Mouse (Mus musculus) forelimb bud, embryonic 11.5 days (tissue): ENCODE data around the gene Rtn4r.
A peak's percentile ranks its signal among the peaks of the same experiment; 100 is the strongest.

Source experiments
- DNase-seq: peaks from one replicate; pipeline ENCODE4 v3.0.0-alpha.2; 2012; ENCODE audit warnings: low read depth, low spot score

Rtn4r gene

GRCm38 (mm10) chr16:18156579-18157350, 29.3 kb downstream of the Rtn4r start:
- peak; percentile 31 for DNase-seq

GRCm38 (mm10) chr16:18159255-18159654, 31.8 kb downstream of the Rtn4r start:
- DNase-seq, result no peak

- DNase-seq, result no peak
These were observed 32.3 kb downstream of the Rtn4r start for GRCm38 (mm10) chr16:18159778-18160177.

GRCm38 (mm10) chr16:18160514-18160913, 33.1 kb downstream of the Rtn4r start:
- DNase-seq, result no peak

GRCm38 (mm10) chr16:18161190-18161589, 33.7 kb downstream of the Rtn4r start:
- DNase-seq, result no peak

GRCm38 (mm10) chr16:18164642-18165238, 37.3 kb downstream of the Rtn4r start:
- no peak for DNase-seq

GRCm38 (mm10) chr16:18166613-18167190, 39.3 kb downstream of the Rtn4r start:
- DNase-seq, result no peak

- no peak for DNase-seq
These were observed 41.7 kb downstream of the Rtn4r start for GRCm38 (mm10) chr16:18169156-18169555.

- no peak for DNase-seq
These were observed 42.3 kb downstream of the Rtn4r start for GRCm38 (mm10) chr16:18169776-18170175.

- DNase-seq, result peak; percentile 70
These were observed 44.9 kb downstream of the Rtn4r start for GRCm38 (mm10) chr16:18172266-18172855.

- no peak for DNase-seq
These were observed 45.8 kb downstream of the Rtn4r start for GRCm38 (mm10) chr16:18173231-18173630.

GRCm38 (mm10) chr16:18173788-18174187, 46.3 kb downstream of the Rtn4r start:
- no peak for DNase-seq

GRCm38 (mm10) chr16:18175817-18176541, 48.5 kb downstream of the Rtn4r start:
- DNase-seq, result no peak

GRCm38 (mm10) chr16:18176758-18177157, 49.3 kb downstream of the Rtn4r start:
- DNase-seq, result no peak

GRCm38 (mm10) chr16:18179591-18179990, 52.1 kb downstream of the Rtn4r start:
- DNase-seq, result no peak

GRCm38 (mm10) chr16:18181398-18181797, 54.0 kb downstream of the Rtn4r start:
- no peak for DNase-seq

- no peak for DNase-seq
These were observed 55.3 kb downstream of the Rtn4r start for GRCm38 (mm10) chr16:18182766-18183165.

GRCm38 (mm10) chr16:18185715-18186449, 58.4 kb downstream of the Rtn4r start:
- peak; percentile 89 for DNase-seq

- no peak for DNase-seq
These were observed 59.4 kb downstream of the Rtn4r start for GRCm38 (mm10) chr16:18186798-18187197.

GRCm38 (mm10) chr16:18187221-18187620, 59.8 kb downstream of the Rtn4r start:
- DNase-seq, result no peak

- no peak for DNase-seq
These were observed 63.6 kb downstream of the Rtn4r start for GRCm38 (mm10) chr16:18191006-18191405.
